Mouse (Mus musculus) liver, embryonic 15.5 days (tissue): ENCODE results near the gene Hsp90b1. TPM values are rescaled to one million over a fixed set of nuclear protein-coding genes. Genes with fewer than 3 reads are reported as not detected.
"Not testable (repeated sequence)": the region's sequence is repeated elsewhere in the genome, so short reads cannot be mapped to it uniquely, and the experiment has no call there.

Experiments used
- ATAC-seq: fragments of 200-750 bp; cut with Nextera tagmentation; 2 replicates; pipeline ENCODE4 v1.8.0; 2017; ENCODE audit warnings: moderate number of reproducible peaks, mild to moderate bottlenecking, moderate library complexity; ENCODE audit not compliant: insufficient read depth
- H3K27ac ChIP-seq: fragments of 300-500 bp; sonication (generic); replicated peaks from 2 replicates; pipeline ENCODE4 v1.5.1; 2015; ENCODE audit warnings: mild to moderate bottlenecking, inconsistent platforms
- H3K27me3 ChIP-seq: fragments of 300-500 bp; sonication (generic); 2 replicates; pipeline ENCODE4 v1.6.1; 2015; ENCODE audit warnings: mild to moderate bottlenecking, inconsistent platforms
- H3K36me3 ChIP-seq: fragments of 300-500 bp; sonication (generic); replicated peaks from 2 replicates; pipeline ENCODE4 v1.6.1; 2015; ENCODE audit warnings: moderate library complexity, mild to moderate bottlenecking, inconsistent platforms
- H3K4me1 ChIP-seq: fragments of 300-500 bp; sonication (generic); replicated peaks from 2 replicates; pipeline ENCODE4 v1.6.1; 2015; ENCODE audit warnings: inconsistent platforms
- H3K4me2 ChIP-seq: fragments of 300-500 bp; sonication (generic); 2 replicates; pipeline ENCODE4 v1.6.1; 2015; ENCODE audit warnings: moderate library complexity, mild to moderate bottlenecking, inconsistent platforms
- H3K4me3 ChIP-seq: fragments of 300-500 bp; sonication (generic); replicated peaks from 2 replicates; pipeline ENCODE4 v1.5.1; 2015; ENCODE audit warnings: mild to moderate bottlenecking, inconsistent platforms
- H3K9ac ChIP-seq: fragments of 300-500 bp; sonication (generic); 2 replicates; pipeline ENCODE4 v1.6.1; 2015; ENCODE audit warnings: moderate library complexity, mild to moderate bottlenecking, inconsistent platforms
- H3K9me3 ChIP-seq: fragments of 300-500 bp; sonication (generic); replicated peaks from 2 replicates; pipeline ENCODE4 v1.6.1; 2016; ENCODE audit warnings: inconsistent platforms
- WGBS: fragments of 180-500 bp; shearing (Covaris S2); methylation state at CpG from one replicate; pipeline ENCODE4 v1.1.7; 2015; ENCODE audit warnings: mixed read lengths; ENCODE audit not compliant: insufficient replicate concordance; 5-methylcytosine and 5-hydroxymethylcytosine counted together
- polyA plus RNA-seq: library from polyadenylated mRNA; unstranded; fragments of >200 nt; fragmentation: Nextera tagmentation; extraction: Ambion mirVana; gene quantifications from 2 replicates; pipeline ENCODE4 v1.2.1, GENCODE M21; 2015

Hsp90b1 gene
- polyA plus RNA-seq, 1 experiment from 2014 or later, result 302 TPM

GRCm38 (mm10) chr10:86705922-86706752 lies 828 bp upstream of the Hsp90b1 start:
- H3K9ac ChIP-seq, result peak overlapping the region; percentile 63
- H3K4me2 ChIP-seq, result peak overlapping the region; percentile 89
- peak; percentile 79 for ATAC-seq
- H3K27me3 ChIP-seq, result no peaks in the 10 kb centered on the region
- under 1% methylated on average over 33 of the region's 33 CpGs for WGBS
- peaks cover 24% of the 10 kb centered on the region for H3K36me3 ChIP-seq
- peaks cover 49% of the 10 kb centered on the region for H3K4me1 ChIP-seq
- peak overlapping the region; percentile 77 for H3K4me3 ChIP-seq
- H3K27ac ChIP-seq, result peak overlapping the region; percentile 89
- H3K9me3 ChIP-seq, result no peaks in the 10 kb centered on the region

GRCm38 (mm10) chr10:86704589-86705191 lies 619 bp downstream of the Hsp90b1 start:
- Histone ChIP-seq H3K27me3 (no peaks in the 10 kb centered on the region), H3K36me3 (peaks cover 37% of the 10 kb centered on the region), H3K4me2 (peak overlapping the region; percentile 89), H3K9me3 (no peaks in the 10 kb centered on the region), H3K4me3 (peak overlapping the region; percentile 77), H3K4me1 (peaks cover 61% of the 10 kb centered on the region), H3K9ac (peak overlapping the region; percentile 93), H3K27ac (peak overlapping the region; percentile 80)
- WGBS, result under 1% methylated on average over 33 of the region's 33 CpGs
- ATAC-seq, result no peak

- Histone ChIP-seq H3K4me1 (peaks cover 61% of the 10 kb centered on the region), H3K4me3 (peak overlapping the region; percentile 77), H3K9ac (peak overlapping the region; percentile 93), H3K36me3 (peaks cover 43% of the 10 kb centered on the region), H3K27me3 (no peaks in the 10 kb centered on the region), H3K9me3 (no peaks in the 10 kb centered on the region), H3K4me2 (peak overlapping the region; percentile 89), H3K27ac (peak overlapping the region; percentile 80)
- WGBS, result under 1% methylated on average over 8 of the region's 8 CpGs
- ATAC-seq, result no peak
Measured at GRCm38 (mm10) chr10:86704141-86704540, 1.2 kb downstream of the Hsp90b1 start.

- ATAC-seq, result no peak
- Histone ChIP-seq H3K4me2 (peak overlapping the region; percentile 89), H3K36me3 (peaks cover 49% of the 10 kb centered on the region), H3K4me1 (peaks cover 64% of the 10 kb centered on the region), H3K9ac (peak overlapping the region; percentile 93), H3K9me3 (no peaks in the 10 kb centered on the region), H3K4me3 (peak overlapping the region; percentile 77), H3K27me3 (no peaks in the 10 kb centered on the region), H3K27ac (no peak overlapping the region)
- 62% methylated on average over 4 of the region's 4 CpGs for WGBS
Measured at GRCm38 (mm10) chr10:86703375-86703774, 1.9 kb downstream of the Hsp90b1 start.

GRCm38 (mm10) chr10:86702312-86702920 lies 2.9 kb downstream of the Hsp90b1 start:
- no peak overlapping the region for H3K9ac ChIP-seq
- no peaks in the 10 kb centered on the region for H3K27me3 ChIP-seq
- 68% methylated on average over 4 of the region's 4 CpGs for WGBS
- no peaks in the 10 kb centered on the region for H3K9me3 ChIP-seq
- peak overlapping the region; percentile 89; the same call in 1 of the 2 replicates for H3K4me2 ChIP-seq
- 0 out of 2 replicates have a peak overlapping the region, but pooled peaks have one; percentile 77 for H3K4me3 ChIP-seq
- ATAC-seq, result no peak
- H3K27ac ChIP-seq, result no peak overlapping the region
- H3K4me1 ChIP-seq, result peaks cover 59% of the 10 kb centered on the region
- peaks cover 59% of the 10 kb centered on the region for H3K36me3 ChIP-seq

GRCm38 (mm10) chr10:86700973-86701372 lies 4.3 kb downstream of the Hsp90b1 start:
- Histone ChIP-seq H3K4me2 (peak overlapping the region; percentile 18), H3K9me3 (no peaks in the 10 kb centered on the region), H3K27me3 (no peaks in the 10 kb centered on the region), H3K4me1 (peaks cover 48% of the 10 kb centered on the region), H3K27ac (no peak overlapping the region), H3K9ac (no peak overlapping the region), H3K4me3 (no peak overlapping the region), H3K36me3 (peaks cover 65% of the 10 kb centered on the region)
- WGBS, result 47% methylated on average over 3 of the region's 3 CpGs
- no peak for ATAC-seq

- Histone ChIP-seq H3K27me3 (no peaks in the 10 kb centered on the region), H3K4me3 (no peak overlapping the region), H3K36me3 (peaks cover 72% of the 10 kb centered on the region), H3K9me3 (no peaks in the 10 kb centered on the region), H3K9ac (no peak overlapping the region), H3K4me2 (peak overlapping the region; percentile 18), H3K27ac (no peak overlapping the region), H3K4me1 (peaks cover 48% of the 10 kb centered on the region)
- no peak for ATAC-seq
- 54% methylated on average over 3 of the region's 3 CpGs for WGBS
Measured at GRCm38 (mm10) chr10:86700251-86700650, 5.1 kb downstream of the Hsp90b1 start.

GRCm38 (mm10) chr10:86686017-86686360 lies 19.3 kb downstream of the Hsp90b1 start:
- not testable (repeated sequence) for H3K27ac ChIP-seq, H3K4me1 ChIP-seq, H3K27me3 ChIP-seq, H3K9me3 ChIP-seq, ATAC-seq
- peaks cover 13% of the 10 kb centered on the region for H3K36me3 ChIP-seq
- 18% methylated on average over 9 of the region's 9 CpGs for WGBS
- H3K4me3 ChIP-seq, result peak overlapping the region; percentile 74
- peak overlapping the region; percentile 87 for H3K4me2 ChIP-seq
- H3K9ac ChIP-seq, result peak overlapping the region; percentile 77

GRCm38 (mm10) chr10:86685179-86686016 lies 19.9 kb downstream of the Hsp90b1 start:
- H3K36me3 ChIP-seq, H3K9me3 ChIP-seq, H3K27me3 ChIP-seq, H3K4me1 ChIP-seq: not testable (repeated sequence)
- peak overlapping the region; percentile 75 for H3K27ac ChIP-seq
- H3K9ac ChIP-seq, result peak overlapping the region; percentile 77
- peak overlapping the region; percentile 87 for H3K4me2 ChIP-seq
- peak; percentile 89 for ATAC-seq
- WGBS, result under 1% methylated on average over 53 of the region's 53 CpGs
- peak overlapping the region; percentile 74 for H3K4me3 ChIP-seq

- ATAC-seq, H3K27me3 ChIP-seq, H3K4me1 ChIP-seq, H3K27ac ChIP-seq, H3K9me3 ChIP-seq, H3K36me3 ChIP-seq, H3K9ac ChIP-seq: not testable (repeated sequence)
- Histone ChIP-seq H3K4me2 (peak overlapping the region; percentile 87), H3K4me3 (peak overlapping the region; percentile 74)
- 28% methylated on average over 2 of the region's 2 CpGs for WGBS
Measured at GRCm38 (mm10) chr10:86684797-86685178, 20.5 kb downstream of the Hsp90b1 start.
